Mouse (Mus musculus): ENCODE results near the gene Tbl1xr1.

The Tbl1xr1 gene

DNA sequence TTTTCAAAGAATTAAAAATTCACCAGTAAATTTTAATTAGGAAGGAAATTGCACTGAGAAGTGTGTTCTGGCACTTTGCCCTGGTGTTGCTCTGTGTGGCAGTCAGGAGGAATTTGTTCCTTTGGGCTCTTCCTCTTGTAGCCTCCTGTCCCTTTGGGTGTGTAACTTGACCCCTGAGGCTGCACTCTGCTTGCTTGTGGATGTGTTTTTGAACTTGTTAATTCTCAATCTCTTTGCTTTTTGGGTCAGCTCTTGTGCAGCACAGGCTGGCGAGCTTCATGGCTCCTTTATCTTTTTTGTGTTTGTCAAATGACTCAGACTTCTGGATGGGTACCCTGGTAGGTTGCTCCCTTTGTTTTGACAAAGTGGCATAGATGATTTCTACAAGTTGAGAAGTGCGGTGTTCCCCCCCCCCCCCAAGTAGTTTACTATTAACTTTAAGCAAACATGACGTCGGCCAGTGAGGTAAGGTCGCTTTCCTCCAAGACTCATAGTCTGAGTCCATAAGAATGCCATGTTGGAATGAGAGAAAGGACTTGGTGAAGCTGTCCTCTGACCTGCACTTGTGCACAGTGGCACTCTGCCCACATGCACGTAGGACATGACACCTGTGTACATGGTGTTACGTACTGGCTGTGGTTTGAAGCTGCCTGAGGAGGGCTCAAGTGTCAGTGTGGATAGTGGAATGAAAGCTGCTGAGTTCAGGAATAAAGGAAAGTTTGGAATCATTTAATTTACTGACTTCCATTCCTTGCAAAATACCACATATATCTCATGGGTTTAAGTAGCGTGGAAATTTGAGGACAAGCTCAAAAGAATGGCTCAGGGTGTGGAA lies 14.2 kb downstream of the Tbl1xr1 start:
- DNase-seq (ENCODE audit: low read depth, low spot score) = no peak

DNA sequence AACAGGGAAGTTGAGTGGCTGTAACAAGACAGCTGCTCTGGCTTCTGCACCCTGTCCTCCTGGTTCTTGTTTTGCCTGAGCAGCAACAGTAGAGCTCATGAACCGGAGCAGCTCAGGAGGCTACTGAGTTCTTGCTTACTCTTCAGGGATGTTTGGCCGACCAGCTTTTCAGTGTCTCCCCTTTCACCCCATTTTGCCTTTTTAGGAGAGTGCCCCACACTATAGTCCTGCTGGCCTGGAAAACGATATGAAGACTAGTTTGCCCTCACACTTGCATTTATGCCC lies 14.8 kb downstream of the Tbl1xr1 start:
- no peak for DNase-seq (ENCODE audit: low read depth, low spot score)

DNA sequence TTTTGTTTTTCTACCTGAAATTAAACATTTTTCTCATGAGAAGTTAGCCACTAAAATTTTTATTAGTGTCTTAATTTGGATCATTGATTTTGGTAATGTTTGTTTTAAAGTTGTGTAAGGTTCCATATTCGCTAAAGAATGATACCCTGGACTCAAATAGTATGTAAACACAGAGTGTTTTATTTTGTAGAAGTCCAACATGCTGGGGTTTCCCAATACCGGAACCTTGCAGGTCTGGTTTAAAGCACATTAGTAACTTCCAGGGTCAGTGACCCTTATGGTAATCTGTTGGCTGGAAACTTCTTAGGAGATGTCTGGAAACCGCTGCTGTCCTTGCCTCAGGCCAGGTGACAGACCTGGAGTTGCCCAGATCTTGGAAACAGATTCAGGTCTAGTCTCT lies 15.2 kb downstream of the Tbl1xr1 start:
- DNase-seq (ENCODE audit: low read depth, low spot score) = no peak

DNA sequence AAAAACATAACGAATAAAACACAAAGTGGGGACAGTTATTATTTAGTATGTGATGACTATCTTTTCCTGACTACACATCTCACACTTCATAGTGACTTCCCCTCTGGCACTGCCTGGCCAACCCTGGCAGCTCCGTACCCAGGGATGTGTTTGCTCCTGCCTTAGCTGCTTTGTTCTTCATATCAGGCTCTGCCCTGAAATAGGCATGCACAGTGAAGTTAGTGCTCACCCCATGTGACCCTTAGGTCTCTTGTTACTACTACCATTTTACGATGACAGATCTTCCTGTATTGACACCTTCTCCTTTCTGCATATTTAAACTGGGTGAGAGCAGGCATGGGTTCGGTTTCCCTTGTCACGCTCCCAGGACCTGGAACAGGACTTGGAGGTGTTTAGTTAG lies 16.3 kb downstream of the Tbl1xr1 start:
- no peak for DNase-seq (ENCODE audit: low read depth, low spot score)

DNA sequence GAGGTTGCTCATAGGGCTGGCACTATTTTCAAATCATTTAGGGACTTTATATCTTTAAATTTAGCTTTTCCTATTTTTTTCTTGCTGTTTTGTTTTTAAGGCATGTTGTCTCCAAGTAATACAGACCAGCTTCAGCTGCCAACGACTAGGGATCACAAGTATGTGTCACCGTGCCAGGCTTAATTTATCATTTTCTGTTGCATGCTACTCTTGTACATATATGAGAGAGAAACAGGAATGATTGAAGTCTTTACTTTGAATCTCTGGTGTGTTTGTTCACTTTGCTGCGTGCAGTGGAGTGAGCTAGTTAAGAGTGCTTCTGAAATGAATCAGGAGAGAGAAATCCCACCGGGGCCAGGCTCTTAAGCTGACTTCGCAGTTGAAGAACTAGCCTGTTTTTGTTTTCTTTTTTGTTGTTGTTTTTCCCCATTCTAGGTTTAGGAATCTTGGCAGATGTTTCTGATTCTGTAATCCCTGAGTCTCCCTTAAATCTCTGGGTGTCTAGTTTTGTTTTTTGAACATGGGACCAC lies 27.6 kb downstream of the Tbl1xr1 start:
- no peak for DNase-seq (ENCODE audit: low read depth, low spot score)

DNA sequence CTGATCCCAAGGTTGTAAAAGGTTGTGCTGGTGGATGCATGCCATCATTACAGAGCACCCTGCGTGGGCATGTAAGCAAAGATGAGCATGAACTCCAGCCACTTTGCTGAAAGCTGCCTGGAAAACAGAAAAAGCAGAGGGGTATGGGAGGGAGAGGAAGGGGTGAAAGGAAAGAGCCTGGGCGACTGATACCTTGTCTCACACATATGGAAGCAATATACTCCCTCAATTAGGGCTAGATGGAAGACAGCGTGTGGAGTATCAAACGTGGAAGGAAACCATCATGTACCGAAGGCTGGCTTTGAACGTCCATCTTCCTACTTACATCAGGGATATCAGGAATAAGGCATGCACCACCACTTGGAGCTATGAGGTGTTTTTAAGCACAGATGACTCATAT lies 29.0 kb downstream of the Tbl1xr1 start:
- no peak for DNase-seq (ENCODE audit: low read depth, low spot score)

DNA sequence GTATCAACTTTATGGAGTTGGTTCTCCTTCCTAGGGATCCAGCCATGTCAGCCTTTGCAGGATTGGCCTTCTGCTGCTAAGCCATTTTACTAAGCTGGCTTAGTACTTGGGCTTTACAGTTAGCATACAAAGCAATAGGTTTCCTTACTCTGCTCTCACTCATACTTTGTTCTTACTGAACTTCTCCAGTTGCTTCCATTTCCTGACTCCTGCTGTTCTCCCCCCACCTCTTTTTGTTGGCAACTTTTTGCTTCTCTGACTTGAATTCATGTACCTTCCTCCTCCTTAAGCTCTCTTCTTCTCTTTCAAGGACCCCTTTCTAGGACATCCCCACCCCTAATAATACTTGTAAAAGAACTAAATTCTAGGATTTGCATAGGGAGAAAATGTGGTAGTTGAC lies 31.6 kb downstream of the Tbl1xr1 start:
- DNase-seq (ENCODE audit: low read depth, low spot score) = no peak

DNA sequence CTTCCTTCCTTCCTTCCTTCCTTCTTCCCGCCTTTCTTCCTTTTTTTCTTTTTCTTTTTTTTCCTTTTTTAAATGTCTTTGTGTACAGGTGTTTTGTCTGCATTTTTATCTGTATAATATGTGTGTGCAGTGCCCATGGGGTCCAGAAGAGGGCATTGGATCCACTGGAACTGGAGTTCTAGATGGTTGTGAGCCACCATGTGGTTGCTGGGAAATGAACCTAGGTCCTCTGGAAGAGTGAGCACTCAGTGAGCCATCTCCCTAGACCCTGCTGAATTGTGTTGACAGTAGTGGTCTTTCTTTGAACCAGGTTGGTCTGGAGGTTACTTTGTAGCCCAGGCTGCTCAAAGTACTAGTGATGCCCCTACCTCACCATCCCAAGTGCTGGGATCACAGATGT lies 33.2 kb downstream of the Tbl1xr1 start:
- no peak for DNase-seq (ENCODE audit: low read depth, low spot score)

DNA sequence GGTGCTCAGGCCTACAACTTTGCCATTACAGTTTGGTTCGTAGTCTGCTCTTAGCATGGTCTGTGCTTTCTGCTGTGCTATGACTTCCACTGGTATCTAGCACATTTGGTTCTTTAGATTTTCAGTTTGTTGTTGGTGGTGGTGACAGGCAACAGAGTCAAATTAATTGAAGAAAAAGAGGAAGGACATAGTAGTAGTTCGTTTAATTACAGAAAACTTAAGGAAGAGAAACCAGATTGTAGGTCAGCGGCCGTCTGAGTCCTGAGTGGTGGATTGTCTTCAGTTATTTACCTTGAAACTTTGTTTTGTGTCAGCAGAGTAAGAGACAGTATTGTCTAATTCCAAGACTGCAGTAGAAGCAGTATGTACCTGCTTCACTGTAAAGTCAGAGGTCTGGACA lies 37.3 kb downstream of the Tbl1xr1 start:
- DNase-seq (ENCODE audit: low read depth, low spot score) = no peak

DNA sequence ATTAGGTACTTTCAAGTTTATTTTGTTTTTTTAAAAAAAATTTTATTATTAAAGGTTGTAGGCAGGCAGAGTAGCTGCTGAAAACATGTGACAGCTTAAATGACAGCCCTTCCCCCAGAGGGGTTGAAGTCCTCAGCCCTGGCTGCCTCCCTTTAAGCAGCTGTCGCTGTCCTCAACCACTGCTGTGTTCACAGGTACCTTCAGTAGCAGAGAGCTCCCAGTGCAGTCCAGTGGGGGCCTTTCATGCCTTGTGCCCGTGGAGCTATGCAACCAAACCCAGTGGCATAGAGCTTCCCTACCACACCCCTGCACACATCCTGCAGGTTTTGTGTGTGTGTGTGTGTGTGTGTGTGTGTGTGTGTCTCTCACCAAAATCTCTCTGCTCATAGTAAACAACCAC lies 38.8 kb downstream of the Tbl1xr1 start:
- no peak for DNase-seq (ENCODE audit: low read depth, low spot score)

DNA sequence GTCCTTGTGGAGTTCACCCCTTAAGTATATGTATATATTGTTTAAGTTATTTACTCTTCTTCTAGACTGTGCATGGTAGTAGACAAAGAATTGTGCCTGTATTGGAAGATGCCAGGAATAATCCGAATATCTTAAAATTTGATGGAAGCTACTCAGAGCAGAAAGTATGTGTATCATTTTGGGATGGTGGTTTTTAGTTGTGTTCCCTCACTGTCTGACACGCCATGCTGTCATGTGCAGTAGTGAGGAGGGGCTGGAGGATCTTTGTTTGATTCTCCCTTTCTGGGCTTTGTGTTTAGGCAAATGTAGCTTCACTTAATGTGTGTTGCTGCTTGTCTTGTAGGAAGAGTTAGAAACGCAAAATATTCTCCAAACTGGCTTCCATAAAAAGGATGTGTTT lies 39.2 kb downstream of the Tbl1xr1 start:
- no peak for DNase-seq (ENCODE audit: low read depth, low spot score)

DNA sequence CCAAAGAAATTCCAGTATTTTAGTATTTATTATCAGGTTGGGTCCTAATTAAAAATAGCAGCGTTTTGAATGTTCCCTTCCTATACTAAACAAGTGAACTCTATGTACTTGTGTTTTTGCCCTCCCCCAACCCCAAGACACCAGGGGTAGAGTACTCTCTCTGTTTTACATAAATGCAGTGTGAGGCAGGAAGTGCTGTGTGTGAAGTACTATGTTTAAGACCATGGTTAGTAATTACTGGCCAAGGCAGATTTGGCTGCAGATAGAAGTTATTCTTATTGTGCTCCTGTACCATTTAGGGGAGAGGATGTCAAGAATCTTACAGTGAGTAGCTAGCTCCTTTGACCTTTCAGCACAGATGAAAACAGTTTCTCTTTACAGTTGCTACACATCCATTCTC lies 39.7 kb downstream of the Tbl1xr1 start:
- no peak for DNase-seq (ENCODE audit: low read depth, low spot score)

DNA sequence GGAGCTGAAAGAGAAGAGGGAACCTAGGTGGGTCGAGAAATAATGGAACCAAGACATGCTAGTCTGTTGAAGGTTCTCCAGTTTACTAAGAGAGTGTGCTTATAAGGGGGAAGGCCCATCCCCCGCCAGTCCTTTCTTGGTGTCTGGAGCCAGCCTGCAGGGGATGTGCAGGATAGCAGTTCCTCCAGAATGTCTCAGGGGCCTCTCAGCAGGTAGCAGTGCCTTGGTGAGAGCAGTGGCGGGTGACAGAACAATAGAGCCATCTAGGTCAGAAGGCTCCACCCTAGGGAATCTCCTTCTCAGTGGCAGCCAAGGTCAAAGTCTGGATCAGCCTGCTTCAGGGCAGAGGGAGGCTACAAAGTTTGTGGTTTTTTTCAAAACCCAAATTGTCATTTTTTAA lies 45.3 kb downstream of the Tbl1xr1 start:
- no peak for DNase-seq (ENCODE audit: low read depth, low spot score)

DNA sequence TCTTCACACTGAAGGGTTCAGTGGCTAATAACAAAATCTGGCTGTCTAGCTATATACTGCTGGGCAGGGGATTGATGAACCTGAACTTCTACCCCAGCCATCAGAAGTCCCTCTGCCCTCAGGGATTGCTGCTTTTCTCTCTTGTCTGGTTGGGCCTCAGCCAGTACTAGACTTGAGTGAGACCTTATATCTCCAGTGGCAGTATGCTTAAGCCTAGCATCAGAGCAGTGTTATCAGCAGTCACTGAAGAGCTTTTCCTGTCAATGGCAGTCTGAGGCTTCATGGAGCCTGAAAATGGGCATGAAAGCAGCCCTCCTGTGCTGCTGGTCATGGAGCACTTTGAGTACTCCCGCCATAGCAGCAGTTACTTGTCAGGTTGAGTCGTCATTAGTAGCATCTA lies 46.7 kb downstream of the Tbl1xr1 start:
- no peak for DNase-seq (ENCODE audit: low read depth, low spot score)

DNA sequence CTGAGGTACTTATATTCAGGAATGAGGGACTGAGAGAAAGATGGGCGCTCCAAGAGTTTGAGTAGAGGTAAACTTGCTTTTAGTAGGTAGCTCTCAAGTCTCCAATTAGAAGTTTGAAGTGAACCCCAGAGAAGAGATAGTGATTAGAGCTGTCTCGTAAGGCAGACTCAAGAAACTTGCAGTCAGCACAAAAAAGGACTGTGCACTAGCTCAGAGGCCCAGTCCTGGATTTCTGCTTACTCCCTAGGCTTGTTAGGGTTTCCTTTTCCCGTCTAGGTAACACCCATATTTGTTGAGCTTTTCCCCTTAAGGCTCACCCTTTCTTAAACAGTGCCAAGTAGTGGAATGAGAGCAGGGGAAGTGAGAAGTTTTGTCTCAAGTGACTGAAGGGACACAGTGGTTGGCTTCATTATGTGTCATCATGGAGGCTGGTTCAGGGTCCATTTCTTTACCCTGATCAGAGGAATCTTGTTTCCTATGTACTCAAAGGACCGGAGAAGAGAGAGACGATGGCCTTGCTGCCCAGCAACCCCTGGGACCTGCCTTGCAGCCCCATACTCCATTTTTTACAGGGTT lies 49.9 kb downstream of the Tbl1xr1 start:
- DNase-seq (ENCODE audit: low read depth, low spot score) = no peak

DNA sequence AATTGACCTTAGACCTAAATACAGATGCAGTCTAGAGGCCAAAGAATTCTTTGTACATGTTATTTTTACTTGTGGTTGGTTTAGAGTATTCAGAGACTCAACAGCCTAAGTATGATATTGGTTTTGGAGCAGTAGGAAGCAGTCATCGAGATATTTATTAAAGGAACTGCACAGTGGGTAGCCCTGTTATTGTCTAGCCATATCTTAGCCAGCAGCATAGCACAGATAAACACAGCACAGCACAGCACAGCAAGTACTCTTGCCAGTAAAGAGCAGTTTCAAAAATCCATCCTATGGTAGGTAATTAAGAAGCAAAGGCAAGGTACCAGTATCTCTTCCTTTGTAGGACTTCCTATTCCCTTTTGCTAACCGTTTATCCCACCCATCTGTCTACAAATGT lies 54.8 kb downstream of the Tbl1xr1 start:
- no peak for DNase-seq (ENCODE audit: low read depth, low spot score)

DNA sequence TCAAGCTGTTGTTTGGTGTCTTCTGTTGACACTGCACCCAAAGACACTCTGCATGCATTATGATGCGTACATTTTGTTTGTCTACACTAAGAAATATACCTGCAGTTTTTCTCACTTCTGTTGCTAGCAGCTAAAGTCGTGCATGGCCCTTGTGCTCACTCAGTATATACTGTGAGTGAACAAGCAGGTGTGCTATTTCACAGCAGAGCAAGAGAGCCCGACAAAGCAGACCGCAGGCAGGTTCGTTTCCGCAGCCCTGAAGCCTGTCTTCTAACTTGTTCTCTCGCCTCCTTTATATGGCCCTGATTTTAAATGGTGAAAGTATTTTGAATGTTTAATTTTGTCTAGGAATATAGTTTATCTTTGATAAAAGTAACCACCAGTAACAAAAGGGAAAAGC lies 57.2 kb downstream of the Tbl1xr1 start:
- DNase-seq (ENCODE audit: low read depth, low spot score) = no peak

DNA sequence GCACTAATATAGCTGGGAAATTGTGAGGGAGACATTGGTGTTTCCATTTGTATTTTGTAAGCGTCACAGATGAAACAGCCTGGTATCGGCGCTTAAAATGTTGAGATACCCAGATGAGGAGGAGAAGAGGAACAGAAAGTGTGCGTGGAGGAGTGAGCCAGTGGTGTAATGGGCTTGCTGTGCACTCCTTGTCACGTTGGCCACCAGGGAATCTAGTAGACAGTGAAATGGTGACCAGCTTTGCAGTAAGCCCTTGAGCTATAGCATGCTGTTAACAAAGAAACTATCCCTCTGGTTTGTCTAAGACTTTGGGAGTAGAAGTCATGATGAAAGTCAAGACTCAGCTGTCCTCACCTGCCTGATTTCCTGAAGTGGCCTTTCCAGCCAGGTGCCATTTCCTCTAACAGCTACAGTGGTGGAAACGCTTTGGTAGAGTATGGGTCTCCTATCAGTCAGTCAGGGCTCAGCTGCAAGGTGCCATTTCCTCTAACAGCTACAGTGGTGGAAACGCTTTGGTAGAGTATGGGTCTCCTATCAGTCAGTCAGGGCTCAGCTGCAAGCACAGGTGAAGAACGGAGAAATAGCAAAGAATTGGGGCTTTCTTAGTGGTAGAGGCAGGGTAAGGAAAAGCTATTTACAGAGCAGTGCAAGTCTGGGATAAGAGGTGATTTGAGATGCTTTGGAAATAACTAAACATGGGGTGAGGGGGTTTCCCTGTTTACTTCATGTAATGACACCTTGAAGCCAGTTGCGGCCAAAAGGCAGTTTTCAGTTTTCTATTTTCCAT lies 61.5 kb downstream of the Tbl1xr1 start:
- DNase-seq (ENCODE audit: low read depth, low spot score) = no peak

DNA sequence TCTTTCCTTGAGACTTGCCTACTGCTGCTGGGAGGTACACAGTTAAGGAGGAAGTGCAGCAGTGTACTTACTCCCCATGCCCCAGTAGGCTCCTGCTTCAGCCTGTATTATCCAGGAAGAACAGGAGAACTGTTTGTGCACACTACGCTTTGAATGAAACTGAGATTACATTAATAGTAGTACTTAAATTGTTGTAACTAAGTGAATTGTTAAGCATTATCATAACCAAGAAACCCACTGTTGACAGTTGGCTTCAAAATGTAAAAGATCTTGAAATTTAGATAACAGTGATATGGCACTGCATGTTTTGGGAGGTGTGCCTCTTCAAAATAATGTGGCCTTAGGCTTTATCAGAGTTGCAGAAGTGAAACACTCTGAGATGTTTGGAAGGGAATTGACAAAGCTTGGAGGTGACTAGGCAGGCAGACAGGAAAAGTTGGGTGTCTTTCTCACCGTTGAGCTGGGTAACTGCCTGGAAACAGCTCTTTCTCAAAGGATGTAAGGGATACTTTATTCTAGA lies 62.2 kb downstream of the Tbl1xr1 start:
- DNase-seq (ENCODE audit: low read depth, low spot score) = no peak

DNA sequence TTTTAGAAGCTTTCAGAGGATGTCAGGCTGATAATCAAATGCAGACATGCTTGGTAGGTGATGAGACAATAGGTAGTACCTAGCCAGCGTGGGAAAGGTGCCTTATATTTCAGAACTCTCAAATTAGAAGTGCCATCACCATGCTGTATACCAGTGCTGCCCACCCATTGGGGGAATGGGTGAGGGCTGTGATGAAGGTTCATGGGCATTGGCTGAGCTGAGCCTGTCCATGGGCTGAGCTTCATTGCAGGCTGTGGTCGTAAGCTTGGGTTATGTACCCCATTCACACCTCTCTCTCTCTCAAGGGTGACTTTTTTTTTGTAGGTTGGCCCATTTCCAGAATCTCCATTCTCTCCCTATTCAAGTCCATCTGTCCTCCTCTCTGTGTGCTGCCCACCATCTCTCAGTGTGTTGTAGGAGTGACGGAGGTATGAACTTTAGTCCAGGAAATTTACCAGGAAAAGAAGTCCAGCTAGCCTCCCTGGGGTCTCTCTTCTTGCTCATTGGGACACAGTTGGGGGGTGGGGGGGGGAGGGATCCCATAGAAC lies 63.7 kb downstream of the Tbl1xr1 start:
- no peak for DNase-seq (ENCODE audit: low read depth, low spot score)

DNA sequence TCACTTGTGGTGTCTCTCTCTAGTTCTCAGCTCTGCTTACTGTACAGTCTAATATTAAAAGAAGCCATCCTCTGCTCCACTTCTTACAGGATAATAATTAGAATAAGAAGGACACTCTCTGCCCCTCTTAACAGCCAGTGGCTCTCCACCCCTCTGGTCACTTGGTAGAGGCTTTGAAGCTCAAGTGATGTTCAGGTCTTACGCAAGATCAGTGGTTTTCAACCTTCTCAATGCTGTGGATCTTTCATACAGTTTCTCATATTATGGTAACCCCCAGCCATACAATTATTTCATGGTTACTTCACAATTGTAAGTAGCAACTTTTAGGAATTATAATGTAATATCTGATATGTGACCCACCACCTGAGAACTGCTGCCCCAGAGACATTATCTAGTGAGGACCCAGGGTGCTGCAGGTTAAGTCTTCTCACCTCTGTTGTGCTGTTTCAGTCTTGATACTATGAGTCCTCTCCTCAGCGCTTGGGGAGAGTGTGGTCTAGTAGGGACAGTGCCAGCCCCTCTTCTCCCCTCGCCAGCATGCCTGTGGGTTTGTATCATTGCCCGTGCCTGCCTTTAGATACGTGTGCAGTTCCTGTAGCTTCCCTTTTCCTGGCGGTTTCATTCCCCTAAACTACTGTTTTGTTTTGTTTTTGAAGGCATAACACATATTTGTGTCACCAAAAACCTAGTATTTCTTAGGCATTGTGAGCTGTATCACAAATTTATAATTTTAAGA lies 65.7 kb downstream of the Tbl1xr1 start:
- DNase-seq (ENCODE audit: low read depth, low spot score) = no peak

All from retina, adult 2 months (tissue).